Mouse (Mus musculus) hematopoietic stem cell, adult 5-6 weeks (primary cell): ENCODE results near the gene March7. TPM values are rescaled to one million over a fixed set of nuclear protein-coding genes. Genes with fewer than 3 reads are reported as not detected.

ENCODE experiments used
- ATAC-seq, 2 experiments: fragments of 125-278 bp in 1 of 2; replicated peaks in 1 of 2; 2 replicates each; pipeline ENCODE4 v1.8.0; 2016 to 2017; ENCODE audit warnings: inconsistent platforms in 2 of 2, mild to moderate bottlenecking in 2 of 2, moderate number of reproducible peaks in 2 of 2, low read depth in 1 of 2, moderate TSS enrichment in 1 of 2; ENCODE audit not compliant: low FRiP score in 2 of 2, poor library complexity in 2 of 2, severe bottlenecking in 2 of 2, insufficient read depth in 1 of 2, low TSS enrichment in 1 of 2
- total RNA-seq: library from RNA; stranded (forward); fragments of 172-1452, 232-1000 nt; gene quantifications from 2 replicates; pipeline ENCODE4 v1.2.3, GENCODE M21; 2017

March7 gene
- total RNA-seq = 111 and 135 TPM in 2 replicates

- ATAC-seq = peak; percentile 58 to 72
These were observed at the start of gene March7, which contains the start of gene Baz2b for GRCm38 (mm10) chr2:60209703-60210651. TSS of gene March7 (plus strand) at chr2:60209887. TSS of gene Baz2b (minus strand) at chr2:60209839.

GRCm38 (mm10) chr2:60163744-60164143 is 45.9 kb upstream of the March7 start:
- no peak for ATAC-seq

GRCm38 (mm10) chr2:60165679-60166078 is 44.0 kb upstream of the March7 start:
- no peak for ATAC-seq

GRCm38 (mm10) chr2:60166878-60167277 is 42.8 kb upstream of the March7 start:
- ATAC-seq = no peak

GRCm38 (mm10) chr2:60171786-60172530 is 37.7 kb upstream of the March7 start:
- peak; percentile 20 to 44; a peak in 3 of 4 replicates for ATAC-seq

GRCm38 (mm10) chr2:60172531-60172914 is 37.2 kb upstream of the March7 start:
- peak; percentile 83 to 86 for ATAC-seq

- ATAC-seq = no peak
These were observed 36.5 kb upstream of the March7 start for GRCm38 (mm10) chr2:60173190-60173589.

- no peak for ATAC-seq
These were observed 36.1 kb upstream of the March7 start for GRCm38 (mm10) chr2:60173595-60173994.

- ATAC-seq = no peak
These were observed 34.6 kb upstream of the March7 start for GRCm38 (mm10) chr2:60175078-60175477.

GRCm38 (mm10) chr2:60176087-60176486 is 33.6 kb upstream of the March7 start:
- peak; percentile 59 to 65 for ATAC-seq

GRCm38 (mm10) chr2:60177490-60177889 is 32.2 kb upstream of the March7 start:
- ATAC-seq = no peak

- ATAC-seq = no peak
These were observed 28.0 kb upstream of the March7 start for GRCm38 (mm10) chr2:60181696-60182095.

GRCm38 (mm10) chr2:60196841-60197240 is 12.8 kb upstream of the March7 start:
- ATAC-seq = no peak

- ATAC-seq = peak; percentile 44 to 50; a peak in 3 of 4 replicates
These were observed 9.6 kb upstream of the March7 start for GRCm38 (mm10) chr2:60200051-60200562.

GRCm38 (mm10) chr2:60200667-60201066 is 9.0 kb upstream of the March7 start:
- ATAC-seq = peak in 1 of 2 experiments; percentile 67; a peak in 1 of 4 replicates

GRCm38 (mm10) chr2:60202900-60203530 is 6.7 kb upstream of the March7 start:
- ATAC-seq = 0 out of 4 replicates have a peak, but pooled peaks of 1 of the 2 experiments have one; percentile 9

GRCm38 (mm10) chr2:60203733-60204132 is 6.0 kb upstream of the March7 start:
- no peak for ATAC-seq
